Mouse (Mus musculus): ENCODE data around the gene Cep85l. TPM values are rescaled to one million over a fixed set of nuclear protein-coding genes. Genes with fewer than 3 reads are reported as not detected.

Gene Cep85l
- total and polyA plus RNA-seq, 2 experiments = 3.9 to 30.8 TPM

GRCm38 (mm10) chr10:53414092-53415085 lies 34.6 kb upstream of the Cep85l start:
- TF ChIP-seq CTCF (IDR thresholded peaks at IDR 0.05; ENCODE audit: low read depth, low read length) (no peak), POLR2A (IDR thresholded peaks at IDR 0.05; ENCODE audit: extremely low read depth, insufficient read depth, low read length) (no peak)
- no peaks in the 10 kb centered on the region for H3K79me2 ChIP-seq (ENCODE audit: control insufficient read depth, insufficient read depth, low read length)
- no peak overlapping the region for H3K4me3 ChIP-seq (ENCODE audit: insufficient read depth, low read depth, low read length)
- no peak for DNase-seq (ENCODE audit: extremely low read depth, low read depth, low spot score)
- H3K36me3 ChIP-seq (ENCODE audit: control insufficient read depth, insufficient read depth, low read length) = no peaks in the 10 kb centered on the region
- no peaks in the 10 kb centered on the region for H3K27me3 ChIP-seq (ENCODE audit: control insufficient read depth, insufficient read depth, low read length)
- H3K9ac ChIP-seq (ENCODE audit: low read depth, low read length) = no peak overlapping the region
- peaks cover 2% of the 10 kb centered on the region; the same call in 1 of the 2 replicates for H3K4me1 ChIP-seq (ENCODE audit: control insufficient read depth, insufficient read depth, low read length)
- WGBS = 72% methylated on average over 6 of the region's 6 CpGs
- no peak overlapping the region for H3K27ac ChIP-seq (replicated peaks; ENCODE audit: insufficient read depth, low read depth, low read length)

GRCm38 (mm10) chr10:53412936-53413335 lies 33.2 kb upstream of the Cep85l start:
- no peak overlapping the region for H3K9ac ChIP-seq (ENCODE audit: low read depth, low read length)
- H3K36me3 ChIP-seq (ENCODE audit: control insufficient read depth, insufficient read depth, low read length) = no peaks in the 10 kb centered on the region
- no peak overlapping the region for H3K4me3 ChIP-seq (ENCODE audit: insufficient read depth, low read depth, low read length)
- no peak overlapping the region for H3K27ac ChIP-seq (replicated peaks; ENCODE audit: insufficient read depth, low read depth, low read length)
- no peaks in the 10 kb centered on the region for H3K79me2 ChIP-seq (ENCODE audit: control insufficient read depth, insufficient read depth, low read length)
- DNase-seq (ENCODE audit: extremely low read depth, low read depth, low spot score) = no peak
- no peak for TF ChIP-seq POLR2A (IDR thresholded peaks at IDR 0.05; ENCODE audit: extremely low read depth, insufficient read depth, low read length)
- no peak for TF ChIP-seq CTCF (IDR thresholded peaks at IDR 0.05; ENCODE audit: low read depth, low read length)
- WGBS = 95% methylated on average over 3 of the region's 3 CpGs
- no peaks in the 10 kb centered on the region for H3K27me3 ChIP-seq (ENCODE audit: control insufficient read depth, insufficient read depth, low read length)
- peaks cover 4% of the 10 kb centered on the region; the same call in 1 of the 2 replicates for H3K4me1 ChIP-seq (ENCODE audit: control insufficient read depth, insufficient read depth, low read length)

GRCm38 (mm10) chr10:53412165-53412564 lies 32.4 kb upstream of the Cep85l start:
- Histone ChIP-seq H3K79me2 (ENCODE audit: control insufficient read depth, insufficient read depth, low read length) (no peaks in the 10 kb centered on the region), H3K27ac (replicated peaks; ENCODE audit: insufficient read depth, low read depth, low read length) (no peak overlapping the region), H3K4me3 (ENCODE audit: insufficient read depth, low read depth, low read length) (no peak overlapping the region), H3K27me3 (ENCODE audit: control insufficient read depth, insufficient read depth, low read length) (no peaks in the 10 kb centered on the region), H3K36me3 (ENCODE audit: control insufficient read depth, insufficient read depth, low read length) (no peaks in the 10 kb centered on the region), H3K9ac (ENCODE audit: low read depth, low read length) (no peak overlapping the region), H3K4me1 (ENCODE audit: control insufficient read depth, insufficient read depth, low read length) (peaks cover 7% of the 10 kb centered on the region; the same call in 1 of the 2 replicates)
- WGBS = 67% methylated on average over 2 of the region's 2 CpGs
- TF ChIP-seq POLR2A (IDR thresholded peaks at IDR 0.05; ENCODE audit: extremely low read depth, insufficient read depth, low read length) (no peak), CTCF (IDR thresholded peaks at IDR 0.05; ENCODE audit: low read depth, low read length) (no peak)
- DNase-seq (ENCODE audit: extremely low read depth, low read depth, low spot score) = peak; percentile 16

- no peaks in the 10 kb centered on the region for H3K27me3 ChIP-seq (ENCODE audit: control insufficient read depth, insufficient read depth, low read length)
- H3K9ac ChIP-seq (ENCODE audit: low read depth, low read length) = no peak overlapping the region
- no peak for TF ChIP-seq CTCF (IDR thresholded peaks at IDR 0.05; ENCODE audit: low read depth, low read length)
- TF ChIP-seq POLR2A (IDR thresholded peaks at IDR 0.05; ENCODE audit: extremely low read depth, insufficient read depth, low read length) = no peak
- 75% methylated on average over 2 of the region's 2 CpGs for WGBS
- no peak for DNase-seq (ENCODE audit: extremely low read depth, low read depth, low spot score)
- H3K27ac ChIP-seq (replicated peaks; ENCODE audit: insufficient read depth, low read depth, low read length) = no peak overlapping the region
- H3K79me2 ChIP-seq (ENCODE audit: control insufficient read depth, insufficient read depth, low read length) = no peaks in the 10 kb centered on the region
- H3K36me3 ChIP-seq (ENCODE audit: control insufficient read depth, insufficient read depth, low read length) = no peaks in the 10 kb centered on the region
- peaks cover 13% of the 10 kb centered on the region; the same call in 1 of the 2 replicates for H3K4me1 ChIP-seq (ENCODE audit: control insufficient read depth, insufficient read depth, low read length)
- H3K4me3 ChIP-seq (ENCODE audit: insufficient read depth, low read depth, low read length) = no peak overlapping the region
Measured at GRCm38 (mm10) chr10:53410831-53411230, 31.1 kb upstream of the Cep85l start.

GRCm38 (mm10) chr10:53407422-53407821 lies 27.7 kb upstream of the Cep85l start:
- Histone ChIP-seq H3K4me3 (ENCODE audit: insufficient read depth, low read depth, low read length) (no peak overlapping the region), H3K36me3 (ENCODE audit: control insufficient read depth, insufficient read depth, low read length) (no peaks in the 10 kb centered on the region), H3K79me2 (ENCODE audit: control insufficient read depth, insufficient read depth, low read length) (no peaks in the 10 kb centered on the region), H3K27me3 (ENCODE audit: control insufficient read depth, insufficient read depth, low read length) (no peaks in the 10 kb centered on the region), H3K4me1 (ENCODE audit: control insufficient read depth, insufficient read depth, low read length) (peaks cover 13% of the 10 kb centered on the region; the same call in 1 of the 2 replicates), H3K27ac (replicated peaks; ENCODE audit: insufficient read depth, low read depth, low read length) (peak overlapping the region; percentile 88), H3K9ac (ENCODE audit: low read depth, low read length) (peak overlapping the region; percentile 62; the same call in 1 of the 2 replicates)
- TF ChIP-seq CTCF (IDR thresholded peaks at IDR 0.05; ENCODE audit: low read depth, low read length) = no peak
- no peak for TF ChIP-seq POLR2A (IDR thresholded peaks at IDR 0.05; ENCODE audit: extremely low read depth, insufficient read depth, low read length)
- WGBS = 28% methylated on average over 4 of the region's 4 CpGs
- DNase-seq (ENCODE audit: extremely low read depth, low read depth, low spot score) = peak; percentile 100

Data from liver, adult 2 months (tissue).